18 mouse cellular contexts compared by ENCODE assay signal in the genomic region with DNA sequence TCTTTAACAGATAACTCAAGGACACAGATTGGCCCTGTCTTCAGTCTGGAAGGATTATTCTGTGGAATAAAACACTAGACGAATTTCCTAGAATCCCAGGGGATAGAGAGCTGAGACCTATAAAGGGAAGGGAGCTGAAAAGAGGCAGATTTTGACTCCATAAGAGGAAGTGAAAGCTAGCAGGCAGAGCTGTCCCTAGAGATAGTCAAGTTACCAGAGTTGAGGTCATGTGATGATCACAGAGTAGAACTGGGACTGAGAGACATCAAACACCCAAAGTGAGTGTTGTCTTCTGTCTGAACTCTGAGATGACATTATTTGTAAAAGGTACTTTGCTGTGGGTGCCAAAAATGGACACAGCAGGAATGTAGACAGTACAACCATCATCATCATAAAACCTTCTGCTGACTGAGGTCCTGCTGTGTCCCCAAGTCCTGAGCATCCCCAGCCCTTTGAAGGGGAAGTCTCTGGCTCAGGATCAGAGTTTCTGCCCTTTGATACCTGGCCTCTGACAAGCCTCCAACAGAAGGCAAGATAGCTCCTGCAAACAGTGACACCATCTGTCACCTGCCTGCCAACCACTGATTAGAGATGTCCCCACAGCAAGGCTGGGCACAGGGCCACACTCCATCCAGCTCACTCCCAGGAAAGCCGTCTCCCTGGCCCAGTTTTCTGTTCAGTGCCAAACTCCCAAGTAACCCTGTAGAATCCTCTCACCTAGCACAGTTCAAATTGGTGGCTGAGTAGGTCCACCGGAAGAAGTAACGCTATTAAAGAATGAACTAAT.
DNase-seq lines count a peak whose midpoint lies in the region; ATAC-seq and TF ChIP-seq lines count a peak whose summit lies in the region.
"Had no signal": no experiment of that assay in that cellular context is flagged by ENCODE, and none has a peak within 500 bp of the region (broad histone marks: within the 10 kb centered on the region; RNA-seq: fewer than 3 reads in every experiment).

No protein-coding gene starts in this region.

- 54% methylated on average over 4 of the region's 4 CpGs for WGBS in hindbrain, postnatal 0 days
- 84% methylated on average over 4 of the region's 4 CpGs for WGBS in hindbrain, embryonic 13.5 days
- 14% methylated on average over 4 of the region's 4 CpGs for WGBS in cerebellum, adult 2 months

- no peak for TF ChIP-seq RAD21 in CH12.LX (IDR thresholded peaks at IDR 0.05; ENCODE audit: low read depth, low read length)

- no peaks in the 10 kb centered on the region; the same call in 1 of the 2 replicates for H3K4me1 ChIP-seq in hindbrain, postnatal 0 days (ENCODE audit: insufficient read depth, low read length)
- peaks cover 14% of the 10 kb centered on the region; the same call in 1 of the 2 replicates for H3K4me1 ChIP-seq in hindbrain, embryonic 13.5 days (replicated peaks)
- peaks cover 0 to 18% of the 10 kb centered on the region in 2 experiments; a peak in 2 of 4 replicates for H3K4me1 ChIP-seq in CH12.LX (ENCODE audit: control insufficient read depth in 1 of 2, insufficient read depth in 2 of 2)
- H3K4me1 ChIP-seq in cerebellum, adult 2 months (ENCODE audit: control insufficient read depth, insufficient read depth, low read length): peaks cover 20% of the 10 kb centered on the region; the same call in 1 of the 2 replicates

- H3K27me3 ChIP-seq in hindbrain, postnatal 0 days (ENCODE audit: insufficient read depth, low read length): no peaks in the 10 kb centered on the region
- no peaks in the 10 kb centered on the region for H3K27me3 ChIP-seq in hindbrain, embryonic 13.5 days
- no peaks in the 10 kb centered on the region for H3K27me3 ChIP-seq in CH12.LX (replicated peaks)
- H3K27me3 ChIP-seq in cerebellum, adult 2 months (ENCODE audit: control insufficient read depth, insufficient read depth, low read length): no peaks in the 10 kb centered on the region; the same call in 1 of the 2 replicates
- H3K27me3 ChIP-seq: stomach, embryonic 15.5 days had no signal

- H3K9me3 ChIP-seq in hindbrain, postnatal 0 days (ENCODE audit: low read length): no peaks in the 10 kb centered on the region
- H3K9me3 ChIP-seq in hindbrain, embryonic 13.5 days: no peaks in the 10 kb centered on the region
- H3K9me3 ChIP-seq in CH12.LX (replicated peaks; ENCODE audit: low read length): peaks cover 12% of the 10 kb centered on the region
- H3K9me3 ChIP-seq: stomach, embryonic 15.5 days had no signal

- H3K4me3 ChIP-seq in hindbrain, postnatal 0 days (ENCODE audit: low read length): no peak overlapping the region
- H3K4me3 ChIP-seq in hindbrain, embryonic 13.5 days: no peak overlapping the region
- no peak overlapping the region for H3K4me3 ChIP-seq in CH12.LX (replicated peaks in 1 of 3; ENCODE audit: low read depth in 2 of 3, low read length in 2 of 3, poor library complexity in 1 of 3)
- H3K4me3 ChIP-seq in cerebellum, adult 2 months (replicated peaks; ENCODE audit: insufficient read depth, low read depth, low read length): no peak overlapping the region
- H3K4me3 ChIP-seq: stomach, embryonic 15.5 days had no signal

- ATAC-seq in hindbrain, postnatal 0 days: peak; percentile 68
- ATAC-seq in hindbrain, embryonic 13.5 days (ENCODE audit: low FRiP score): no peak
- ATAC-seq in granulocyte monocyte progenitor cell, adult 5-6 weeks (replicated peaks; ENCODE audit: poor library complexity, severe bottlenecking): peak; percentile 53
- ATAC-seq: CD4-positive, CD25-positive, alpha-beta regulatory T cell, adult 4 months; forebrain, postnatal 0 days; inflammation-experienced regulatory T-cells, adult 6 months had no signal

- no peak overlapping the region for H3K9ac ChIP-seq in hindbrain, postnatal 0 days (replicated peaks; ENCODE audit: low read length)
- H3K9ac ChIP-seq in hindbrain, embryonic 13.5 days: no peak overlapping the region
- no peak overlapping the region for H3K9ac ChIP-seq in CH12.LX (ENCODE audit: insufficient read depth, low read depth)
- H3K9ac ChIP-seq: forebrain, postnatal 0 days; liver, embryonic 14.5 days; stomach, embryonic 15.5 days had no signal

- peak; percentile 43 for DNase-seq in hindbrain, postnatal 0 days (ENCODE audit: low spot score)
- DNase-seq in CH12.LX (ENCODE audit: extremely low read depth): peak; percentile 72
- peak; percentile 93 to 98 for DNase-seq in cerebellum, adult 2 months
- no peak for DNase-seq in layer of hippocampus, adult 8-10 months (ENCODE audit: low spot score in 2 of 2)
- no peak for DNase-seq in layer of hippocampus, postnatal 36 days
- no peak for DNase-seq in frontal cortex, postnatal 25 days (ENCODE audit: low spot score in 2 of 2)
- DNase-seq: forebrain, postnatal 0 days; gastrocnemius, postnatal 36 days; kidney, postnatal 14 days; lung, postnatal 36 days; right cerebral cortex, postnatal 14 days; thymus, postnatal 4 days had no signal

- TF ChIP-seq CTCF in hindbrain, postnatal 0 days (IDR thresholded peaks at IDR 0.05; ENCODE audit: low read depth): no peak
- TF ChIP-seq CTCF in CH12.LX (conservative IDR thresholded peaks at IDR 0.05 in 1 of 2, IDR thresholded peaks at IDR 0.05 in 1 of 2; ENCODE audit: low read depth in 2 of 2, low read length in 2 of 2): no peak
- TF ChIP-seq CTCF in cerebellum, adult 2 months (IDR thresholded peaks at IDR 0.05; ENCODE audit: borderline replicate concordance, insufficient read depth, low read depth, low read length): no peak

- in situ Hi-C loops in CH12.LX (cut with MboI; ENCODE audit: low pct_ligation_motif_present, low pct_unique_long_range_greater_than_20kb, low sequenced_read_pairs): no loop called here

- no peak overlapping the region for H3K27ac ChIP-seq in hindbrain, postnatal 0 days
- no peak overlapping the region for H3K27ac ChIP-seq in hindbrain, embryonic 13.5 days
- no peak overlapping the region for H3K27ac ChIP-seq in CH12.LX (ENCODE audit: insufficient read depth, low read depth)
- no peak overlapping the region for H3K27ac ChIP-seq in cerebellum, adult 2 months (ENCODE audit: insufficient read depth, low read length)
- H3K27ac ChIP-seq: liver, embryonic 14.5 days had no signal

- no peak overlapping the region for H3K4me2 ChIP-seq in hindbrain, postnatal 0 days (ENCODE audit: low read depth, low read length)
- H3K4me2 ChIP-seq in hindbrain, embryonic 13.5 days: no peak overlapping the region
- H3K4me2 ChIP-seq in CH12.LX (ENCODE audit: insufficient read depth, low read depth, poor library complexity, severe bottlenecking): no peak overlapping the region
- H3K4me2 ChIP-seq: stomach, embryonic 15.5 days had no signal

- TF ChIP-seq EP300 in CH12.LX (IDR thresholded peaks at IDR 0.05; ENCODE audit: low read length): peak; percentile 83

- no peak for TF ChIP-seq POLR2A in CH12.LX (IDR thresholded peaks at IDR 0.05; ENCODE audit: low read depth, low read length)
- TF ChIP-seq POLR2A in cerebellum, adult 2 months (IDR thresholded peaks at IDR 0.05; ENCODE audit: borderline replicate concordance, insufficient read depth, low read length): no peak

- dilution Hi-C loops in CH12.LX (cut with MboI; ENCODE audit: extremely low pct_ligation_motif_present, extremely low pct_unique_long_range_greater_than_20kb, low sequenced_read_pairs): no loop called here

- H3K36me3 ChIP-seq in hindbrain, postnatal 0 days (ENCODE audit: insufficient read depth, low read length): no peaks in the 10 kb centered on the region
- no peaks in the 10 kb centered on the region for H3K36me3 ChIP-seq in hindbrain, embryonic 13.5 days
- no peaks in the 10 kb centered on the region for H3K36me3 ChIP-seq in CH12.LX (replicated peaks in 1 of 2; ENCODE audit: control insufficient read depth in 1 of 2, insufficient read depth in 1 of 2, low read length in 1 of 2)
- H3K36me3 ChIP-seq: stomach, embryonic 15.5 days had no signal

- H3K79me2 ChIP-seq in CH12.LX (replicated peaks; ENCODE audit: control insufficient read depth, extremely low read depth, insufficient read depth, poor library complexity, severe bottlenecking): no peaks in the 10 kb centered on the region

TF ChIP-seq in CH12.LX, 34 proteins besides CTCF, POLR2A, EP300 and RAD21:
- TF ChIP-seq USF2 (conservative IDR thresholded peaks at IDR 0.05; ENCODE audit: low read depth, low read length) (peak; percentile 49), BHLHE40 (IDR thresholded peaks at IDR 0.05; ENCODE audit: low read depth, low read length) (peak; percentile 42; the same call in 1 of the 2 replicates), IRF4 (IDR thresholded peaks at IDR 0.05; ENCODE audit: low read depth, low read length) (peak; percentile 54), SMC3 (IDR thresholded peaks at IDR 0.05; ENCODE audit: low read depth, low read length) (no peak), CHD2 (IDR thresholded peaks at IDR 0.05; ENCODE audit: low read length) (no peak), USF1 (IDR thresholded peaks at IDR 0.05; ENCODE audit: low read depth, low read length) (peak; percentile 42), JUN (IDR thresholded peaks at IDR 0.05; ENCODE audit: insufficient read depth, low read depth, low read length) (0 out of 2 replicates have a peak, but pooled peaks have one; percentile 4)

Comparison
In these comparisons a context has a peak if more than half of its experiments do, and no peak if none do; other contexts are left out.
1. DNase-seq: peak in hindbrain, postnatal 0 days (single experiment), CH12.LX (single experiment) and cerebellum, adult 2 months (2 of 2); none in layer of hippocampus, adult 8-10 months (0 of 2), layer of hippocampus, postnatal 36 days (0 of 2) and frontal cortex, postnatal 25 days (0 of 2).